Mouse (Mus musculus) frontal cortex, adult 2 months (tissue): ENCODE data around the gene Prkag2. TPM values are rescaled to one million over a fixed set of nuclear protein-coding genes. Genes with fewer than 3 reads are reported as not detected.

ENCODE experiments used
- DNase-seq, 2 experiments: peaks; one replicate each; pipeline ENCODE4 v3.0.0; 2022; ENCODE audit warnings: low spot score in 1 of 2; ENCODE audit errors: extremely low spot score in 1 of 2
- polyA plus RNA-seq: library from polyadenylated mRNA; depleted of rRNA; stranded (reverse); fragments of >200 nt; gene quantifications from 2 replicates; pipeline ENCODE4 v1.2.3, GENCODE M21; 2012

The Prkag2 gene
- polyA plus RNA-seq, 1 experiment: 109 TPM

- no peak for DNase-seq
These were observed 166.7 kb downstream of the Prkag2 start for GRCm38 (mm10) chr5:24933760-24934159.

- DNase-seq: no peak
These were observed 168.8 kb downstream of the Prkag2 start for GRCm38 (mm10) chr5:24931578-24932185.

- no peak for DNase-seq
These were observed 169.4 kb downstream of the Prkag2 start for GRCm38 (mm10) chr5:24930831-24931577.

- no peak for DNase-seq
These were observed 171.6 kb downstream of the Prkag2 start for GRCm38 (mm10) chr5:24928816-24929215.

GRCm38 (mm10) chr5:24927706-24928105, 172.7 kb downstream of the Prkag2 start:
- no peak for DNase-seq

- no peak for DNase-seq
These were observed 181.3 kb downstream of the Prkag2 start for GRCm38 (mm10) chr5:24919155-24919554.

- no peak for DNase-seq
These were observed 183.9 kb downstream of the Prkag2 start for GRCm38 (mm10) chr5:24916511-24916910.

GRCm38 (mm10) chr5:24915119-24915518, 185.3 kb downstream of the Prkag2 start:
- no peak for DNase-seq

GRCm38 (mm10) chr5:24913656-24914055, 186.8 kb downstream of the Prkag2 start:
- peak in 1 of 2 experiments; percentile 51 for DNase-seq

GRCm38 (mm10) chr5:24908820-24909716, 191.4 kb downstream of the Prkag2 start:
- DNase-seq: peak in 1 of 2 experiments; percentile 49

GRCm38 (mm10) chr5:24908141-24908819, 192.2 kb downstream of the Prkag2 start:
- DNase-seq: peak; percentile 74 to 87

- peak in 1 of 2 experiments; percentile 42 for DNase-seq
These were observed 192.7 kb downstream of the Prkag2 start for GRCm38 (mm10) chr5:24907737-24908136.

- DNase-seq: no peak
These were observed 193.6 kb downstream of the Prkag2 start for GRCm38 (mm10) chr5:24906844-24907243.

GRCm38 (mm10) chr5:24904941-24905340, 195.5 kb downstream of the Prkag2 start:
- DNase-seq: no peak

GRCm38 (mm10) chr5:24904423-24904822, 196.0 kb downstream of the Prkag2 start:
- DNase-seq: no peak

- no peak for DNase-seq
These were observed 196.4 kb downstream of the Prkag2 start for GRCm38 (mm10) chr5:24904001-24904400.

GRCm38 (mm10) chr5:24902835-24903234, 197.6 kb downstream of the Prkag2 start:
- no peak for DNase-seq

- DNase-seq: no peak
These were observed 204.8 kb downstream of the Prkag2 start for GRCm38 (mm10) chr5:24895606-24896005.

GRCm38 (mm10) chr5:24894814-24895213, 205.6 kb downstream of the Prkag2 start:
- DNase-seq: no peak

GRCm38 (mm10) chr5:24892461-24892860, 208.0 kb downstream of the Prkag2 start:
- DNase-seq: no peak

- DNase-seq: no peak
These were observed 210.6 kb downstream of the Prkag2 start for GRCm38 (mm10) chr5:24889860-24890259.
